Mouse (Mus musculus): ENCODE measurements around the gene Lix1l. TPM values are rescaled to one million over a fixed set of nuclear protein-coding genes. Genes with fewer than 3 reads are reported as not detected.
A peak's percentile ranks its signal among the peaks of the same experiment; 100 is the strongest.
"Not testable (repeated sequence)": the region's sequence is repeated elsewhere in the genome, so short reads cannot be mapped to it uniquely, and the experiment has no call there.

Gene Lix1l
- polyA plus RNA-seq, 1 experiment = 34.4 TPM

- no peak for TF ChIP-seq POLR2A (IDR thresholded peaks at IDR 0.05; ENCODE audit: borderline replicate concordance, extremely low read depth, low read depth, low read length)
- TF ChIP-seq CTCF (IDR thresholded peaks at IDR 0.05; ENCODE audit: insufficient read depth, low read length) = no peak
- Histone ChIP-seq H3K4me3 (replicated peaks; ENCODE audit: extremely low read depth, low read depth, low read length) (no peak overlapping the region), H3K4me1 (ENCODE audit: control insufficient read depth, insufficient read depth, low read length) (0 out of 2 replicates have a peak, but pooled peaks cover 2% of the 10 kb centered on the region)
- 53% methylated on average over 5 of the region's 5 CpGs for WGBS
- no peak for DNase-seq
Measured at GRCm38 (mm10) chr3:96603311-96603710, 2.4 kb downstream of the Lix1l start.

DNA sequence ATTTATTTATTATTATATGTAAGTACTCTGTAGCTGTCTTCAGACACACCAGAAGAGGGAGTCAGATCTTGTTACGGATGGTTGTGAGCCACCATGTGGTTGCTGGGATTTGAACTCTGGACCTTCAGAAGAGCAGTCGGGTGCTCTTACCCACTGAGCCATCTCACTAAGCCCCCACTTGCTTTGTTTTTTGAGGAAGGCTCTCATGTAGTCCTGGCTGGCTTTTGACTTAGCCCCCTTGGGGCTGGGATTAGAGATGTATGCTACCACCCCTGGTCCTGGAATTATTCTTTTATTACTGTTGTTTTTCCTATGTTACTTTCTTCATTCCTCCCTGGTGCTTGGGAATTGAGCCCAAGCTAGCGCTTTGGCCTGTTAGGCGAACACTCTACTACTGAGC is 5.1 kb downstream of the Lix1l start:
- not testable (repeated sequence) for DNase-seq; H3K4me1 ChIP-seq (ENCODE audit: control insufficient read depth, insufficient read depth, low read length); H3K4me3 ChIP-seq (replicated peaks; ENCODE audit: extremely low read depth, low read depth, low read length)
- 86% methylated on average over 4 of the region's 4 CpGs for WGBS

- 0 out of 2 replicates have a peak, but pooled peaks cover 2% of the 10 kb centered on the region for H3K4me1 ChIP-seq (ENCODE audit: control insufficient read depth, insufficient read depth, low read length)
- DNase-seq = no peak
- no peak for TF ChIP-seq CTCF (IDR thresholded peaks at IDR 0.05; ENCODE audit: insufficient read depth, low read length)
- no peak for TF ChIP-seq POLR2A (IDR thresholded peaks at IDR 0.05; ENCODE audit: borderline replicate concordance, extremely low read depth, low read depth, low read length)
- H3K4me3 ChIP-seq (replicated peaks; ENCODE audit: extremely low read depth, low read depth, low read length) = no peak overlapping the region
- 79% methylated on average over 4 of the region's 4 CpGs for WGBS
Measured at GRCm38 (mm10) chr3:96606618-96607017, 5.7 kb downstream of the Lix1l start.

DNA sequence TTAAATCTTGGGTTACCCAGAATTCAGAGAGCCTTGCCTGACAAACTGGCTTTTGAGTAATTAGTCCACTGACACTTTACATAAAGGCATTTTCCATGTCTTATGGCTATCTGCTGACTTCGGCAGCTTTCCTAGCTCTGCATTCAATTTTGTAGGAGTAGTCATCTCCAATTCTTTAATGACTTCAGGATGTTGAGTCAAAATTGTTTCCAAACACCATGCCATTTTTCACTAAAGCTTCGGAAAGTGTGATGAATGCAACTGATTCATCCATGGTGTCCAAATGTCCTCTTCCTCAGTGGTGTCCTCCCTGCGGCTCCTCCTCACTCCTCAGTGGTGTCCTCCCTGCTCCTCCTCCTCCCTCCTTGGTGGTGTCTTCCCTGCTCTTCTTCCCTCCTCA is 17.0 kb downstream of the Lix1l start:
- TF ChIP-seq POLR2A (IDR thresholded peaks at IDR 0.05; ENCODE audit: borderline replicate concordance, extremely low read depth, low read depth, low read length) (no peak), CTCF (IDR thresholded peaks at IDR 0.05; ENCODE audit: insufficient read depth, low read length) (no peak)
- H3K4me3 ChIP-seq (replicated peaks; ENCODE audit: extremely low read depth, low read depth, low read length) = no peak overlapping the region
- WGBS = 77% methylated on average over 3 of the region's 3 CpGs
- H3K4me1 ChIP-seq (ENCODE audit: control insufficient read depth, insufficient read depth, low read length) = no peaks in the 10 kb centered on the region
- no peak for DNase-seq

- DNase-seq = no peak
- 89% methylated on average over 4 of the region's 4 CpGs for WGBS
- Histone ChIP-seq H3K4me3 (replicated peaks; ENCODE audit: extremely low read depth, low read depth, low read length) (no peak overlapping the region), H3K4me1 (ENCODE audit: control insufficient read depth, insufficient read depth, low read length) (no peaks in the 10 kb centered on the region)
- no peak for TF ChIP-seq CTCF (IDR thresholded peaks at IDR 0.05; ENCODE audit: insufficient read depth, low read length)
- TF ChIP-seq POLR2A (IDR thresholded peaks at IDR 0.05; ENCODE audit: borderline replicate concordance, extremely low read depth, low read depth, low read length) = no peak
Measured at GRCm38 (mm10) chr3:96623201-96623600, 22.3 kb downstream of the Lix1l start.

DNA sequence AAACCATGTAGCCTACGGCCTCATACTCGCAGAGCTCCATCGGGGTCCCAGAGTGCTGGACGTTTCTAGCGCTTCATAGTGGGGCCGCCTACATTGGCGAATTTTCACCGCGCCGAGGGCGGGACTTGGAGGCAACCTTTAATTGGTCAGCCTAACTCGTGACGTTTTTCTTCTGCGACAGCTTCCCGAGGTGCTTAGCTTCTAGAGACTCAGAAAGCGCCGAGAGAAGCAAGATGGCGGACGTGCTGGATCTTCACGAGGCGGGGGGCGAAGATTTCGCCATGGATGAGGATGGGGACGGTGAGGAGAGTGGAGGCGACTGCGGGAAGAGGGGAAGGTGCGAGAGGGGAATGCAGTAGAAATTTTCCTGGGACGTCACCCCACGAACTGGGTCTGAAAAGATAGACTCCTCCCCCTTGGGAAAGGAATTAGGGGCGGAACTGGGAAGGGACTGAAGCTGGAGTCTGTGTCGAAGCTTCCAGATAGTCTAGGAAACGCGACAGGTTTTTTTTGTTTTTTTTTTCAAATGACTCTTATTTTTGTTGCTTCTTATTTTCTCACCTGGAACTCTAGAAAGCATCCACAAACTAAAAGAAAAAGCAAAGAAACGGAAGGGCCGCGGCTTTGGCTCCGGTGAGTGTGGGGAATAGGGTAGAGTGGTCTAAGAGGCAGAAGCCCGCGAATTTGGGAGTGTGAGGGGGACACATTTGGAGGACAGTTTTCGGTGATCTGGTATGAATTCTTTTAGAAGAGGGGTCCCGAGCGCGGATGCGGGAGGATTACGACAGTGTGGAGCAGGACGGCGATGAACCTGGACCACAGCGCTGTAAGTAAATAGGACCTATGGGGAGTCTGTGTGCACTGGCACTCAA is 29.0 kb downstream of the Lix1l start, which contains the start of gene Rbm8a:
Gene Rbm8a (plus strand): TSS at position 205 of the 872 bp plus-strand sequence.
- TF ChIP-seq CTCF (IDR thresholded peaks at IDR 0.05; ENCODE audit: insufficient read depth, low read length) (no peak), POLR2A (IDR thresholded peaks at IDR 0.05; ENCODE audit: borderline replicate concordance, extremely low read depth, low read depth, low read length) (peak; percentile 98)
- Histone ChIP-seq H3K4me1 (ENCODE audit: control insufficient read depth, insufficient read depth, low read length) (peaks cover 7% of the 10 kb centered on the region), H3K4me3 (replicated peaks; ENCODE audit: extremely low read depth, low read depth, low read length) (peak within 1 kb of the TSS; percentile 75)
- WGBS = under 1% methylated on average over 48 of the region's 48 CpGs
- peak; percentile 96 for DNase-seq

DNA sequence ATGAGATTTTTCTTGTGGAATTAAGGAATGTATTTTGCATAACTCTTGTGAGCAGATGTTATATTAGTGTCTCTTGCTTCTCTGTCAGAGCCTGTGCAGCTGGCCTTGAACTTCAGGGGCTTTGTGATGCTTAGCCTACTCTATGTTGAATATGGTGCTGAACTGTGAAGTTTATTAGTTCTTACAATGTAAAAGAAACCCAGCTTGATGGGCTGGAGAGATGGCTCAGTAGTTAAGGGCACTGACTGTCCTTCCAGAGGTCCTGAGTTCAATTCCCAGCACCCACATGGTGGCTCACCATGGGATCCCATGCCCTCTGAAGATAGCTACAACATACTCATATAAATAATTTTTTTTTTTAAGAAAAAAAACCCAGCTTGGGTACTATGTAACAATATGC is 31.1 kb downstream of the Lix1l start:
- TF ChIP-seq POLR2A (IDR thresholded peaks at IDR 0.05; ENCODE audit: borderline replicate concordance, extremely low read depth, low read depth, low read length) (no peak), CTCF (IDR thresholded peaks at IDR 0.05; ENCODE audit: insufficient read depth, low read length) (no peak)
- H3K4me1 ChIP-seq (ENCODE audit: control insufficient read depth, insufficient read depth, low read length) = peaks cover 12% of the 10 kb centered on the region
- no peak for DNase-seq
- no peak overlapping the region for H3K4me3 ChIP-seq (replicated peaks; ENCODE audit: extremely low read depth, low read depth, low read length)

DNA sequence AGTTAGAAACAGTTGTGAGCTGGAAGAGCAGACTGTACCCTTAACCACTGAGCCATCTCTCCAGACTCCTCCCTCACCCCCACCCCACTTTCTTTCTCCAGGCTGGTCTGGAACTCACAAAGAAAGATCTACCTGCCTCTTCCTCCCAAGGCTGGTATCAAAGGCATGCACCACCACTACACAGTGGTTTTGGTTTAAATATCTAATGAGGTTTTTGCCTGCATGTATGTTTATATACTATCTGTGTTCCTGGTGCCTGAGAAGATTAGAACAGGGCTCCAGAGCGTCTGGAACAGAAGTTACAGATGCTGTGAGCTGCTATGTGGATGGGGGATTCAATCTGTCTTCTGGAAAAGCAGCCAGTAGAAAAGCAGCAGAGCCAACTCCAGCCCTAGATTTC is 33.1 kb downstream of the Lix1l start:
- Histone ChIP-seq H3K4me3 (replicated peaks; ENCODE audit: extremely low read depth, low read depth, low read length) (no peak overlapping the region), H3K4me1 (ENCODE audit: control insufficient read depth, insufficient read depth, low read length) (peaks cover 12% of the 10 kb centered on the region)
- TF ChIP-seq POLR2A (IDR thresholded peaks at IDR 0.05; ENCODE audit: borderline replicate concordance, extremely low read depth, low read depth, low read length) (no peak), CTCF (IDR thresholded peaks at IDR 0.05; ENCODE audit: insufficient read depth, low read length) (no peak)
- DNase-seq = no peak
- WGBS = 85% methylated on average over 1 of the region's 1 CpGs

DNA sequence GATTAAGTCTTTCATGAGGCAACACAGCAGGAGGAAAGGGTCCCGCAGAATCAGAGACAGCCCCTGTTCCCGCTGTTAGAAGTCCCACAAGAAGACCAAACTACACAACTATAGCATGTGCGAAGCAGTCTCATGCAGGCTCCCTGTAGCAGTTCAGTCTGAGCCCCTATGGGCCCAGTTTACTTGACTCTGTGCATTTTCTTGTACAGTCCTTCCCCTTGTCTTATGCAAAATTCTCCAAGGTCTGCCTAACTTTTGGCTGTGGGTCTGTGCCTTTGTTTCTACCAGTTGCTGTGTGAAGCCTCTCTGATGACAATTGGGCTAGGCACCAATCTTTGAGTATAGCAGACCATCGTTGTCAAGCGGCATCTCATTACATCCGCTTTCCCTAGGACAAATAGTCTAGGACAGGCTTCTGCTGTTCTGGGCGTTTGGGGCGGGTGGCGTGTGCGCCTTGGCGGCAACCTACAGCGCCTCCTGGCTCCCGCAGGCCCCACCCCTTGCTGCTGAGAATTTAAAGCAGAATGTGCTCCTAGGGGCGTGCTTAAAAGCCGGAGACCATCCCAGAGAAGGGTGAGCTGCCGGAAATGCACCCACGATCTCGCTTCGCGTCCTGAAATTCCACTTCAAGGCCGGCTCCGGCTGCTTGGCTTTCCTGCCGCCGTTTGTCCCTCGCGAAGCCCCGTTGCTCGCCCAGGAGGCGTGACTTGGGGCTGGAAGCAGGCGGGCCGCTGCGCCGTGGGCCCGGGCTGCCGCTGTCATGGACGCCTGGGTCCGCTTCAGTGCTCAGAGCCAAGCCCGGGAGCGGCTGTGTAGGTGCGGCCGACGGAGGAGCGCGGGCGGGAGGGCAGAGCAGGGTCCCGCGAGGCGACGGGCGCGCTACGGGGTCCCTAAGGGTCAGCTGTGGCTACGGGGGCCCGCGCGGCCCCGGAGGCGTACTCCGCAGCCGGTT is 34.3 kb downstream of the Lix1l start, which contains the start of the genes Pex11b and Gm42957:
Gene Pex11b (plus strand): TSS at position 449 of the 952 bp plus-strand sequence.
Gene Gm42957 (plus strand): TSS at position 547 of the 952 bp plus-strand sequence.
- TF ChIP-seq CTCF (IDR thresholded peaks at IDR 0.05; ENCODE audit: insufficient read depth, low read length) (no peak), POLR2A (IDR thresholded peaks at IDR 0.05; ENCODE audit: borderline replicate concordance, extremely low read depth, low read depth, low read length) (peak; percentile 58; the same call in 1 of the 2 replicates)
- peaks cover 12% of the 10 kb centered on the region for H3K4me1 ChIP-seq (ENCODE audit: control insufficient read depth, insufficient read depth, low read length)
- H3K4me3 ChIP-seq (replicated peaks; ENCODE audit: extremely low read depth, low read depth, low read length) = peak within 1 kb of the TSS; percentile 96
- peak; percentile 91 for DNase-seq
- WGBS = 2% methylated on average over 60 of the region's 60 CpGs

Data from lung, adult 2 months (tissue).